Mouse (Mus musculus): Measurements from ENCODE around the gene Lyrm1. TPM values are rescaled to one million over a fixed set of nuclear protein-coding genes. Genes with fewer than 3 reads are reported as not detected.

The Lyrm1 gene
- total RNA-seq, 2 experiments from 2014 or later: 13.2 to 14.4 TPM

DNA sequence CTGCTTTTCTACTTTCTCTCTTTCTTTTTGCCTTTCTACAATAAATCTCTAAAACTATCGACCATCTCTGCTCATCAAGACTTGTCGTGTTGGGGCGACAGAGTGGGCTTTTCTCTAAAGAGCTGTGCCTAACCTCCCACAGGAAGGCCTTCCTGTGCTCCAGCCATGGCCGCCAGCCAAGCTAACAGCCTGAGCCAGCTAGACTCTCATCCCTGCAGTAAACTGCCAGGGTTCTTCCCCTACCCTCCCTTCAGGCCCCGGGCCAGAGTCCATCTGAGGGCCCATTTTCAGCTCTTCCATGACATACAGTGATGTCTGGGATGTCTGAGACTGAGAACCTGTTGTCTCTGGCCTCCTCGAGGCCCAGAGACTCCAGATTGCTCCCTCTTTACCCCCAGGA, 80.6 kb downstream of the Lyrm1 start:
- Histone ChIP-seq H3K4me3 (no peak overlapping the region), H3K27ac (no peak overlapping the region)
- TF ChIP-seq CTCF (IDR thresholded peaks at IDR 0.05): no peak
- intact Hi-C loops (cut with DNase I): no loop called here
- DNase-seq (ENCODE audit: extremely low spot score in 1 of 2, low spot score in 2 of 2): no peak

DNA sequence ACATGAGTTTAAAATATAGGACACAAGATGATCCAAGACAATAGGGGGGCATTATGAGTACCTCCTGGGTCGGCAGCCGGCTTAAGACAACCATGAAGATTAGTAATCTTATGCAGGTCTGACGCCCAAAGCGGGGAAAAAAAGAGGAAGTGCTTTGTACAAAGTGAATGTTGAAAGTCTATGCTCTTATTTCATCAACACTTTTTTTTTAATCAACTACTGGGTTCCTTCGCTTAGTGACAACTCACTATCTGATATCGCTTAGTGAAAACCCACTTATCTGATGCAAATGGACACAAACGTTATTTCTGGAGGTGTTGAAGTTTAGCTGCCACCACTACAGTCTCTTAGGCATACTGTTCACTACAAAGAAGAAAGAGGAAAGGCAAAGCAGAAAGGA, 81.9 kb downstream of the Lyrm1 start:
- Histone ChIP-seq H3K4me3 (no peak overlapping the region), H3K27ac (no peak overlapping the region)
- intact Hi-C loops (cut with DNase I): no loop called here
- TF ChIP-seq CTCF (IDR thresholded peaks at IDR 0.05): no peak
- DNase-seq (ENCODE audit: extremely low spot score in 1 of 2, low spot score in 2 of 2): no peak

DNA sequence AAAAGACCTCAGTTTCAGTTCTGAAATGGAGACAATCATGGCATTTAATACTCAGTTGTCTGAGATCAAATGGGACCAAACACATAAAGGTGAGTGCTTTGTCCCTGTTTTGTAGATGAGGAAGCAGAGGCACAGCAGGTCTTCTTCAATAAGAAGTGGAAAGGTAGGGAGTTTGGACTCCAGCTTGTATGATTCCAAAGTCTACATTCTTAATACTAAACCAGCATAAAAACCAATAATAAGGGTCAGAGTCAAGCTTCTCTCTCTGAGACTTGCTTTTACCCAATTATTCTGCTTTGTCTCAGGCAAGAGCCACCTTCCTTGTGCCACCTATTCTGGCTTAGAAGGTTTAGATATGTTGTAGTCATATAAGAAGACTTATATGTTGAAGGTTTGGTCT, 82.9 kb downstream of the Lyrm1 start:
- no peak for DNase-seq (ENCODE audit: extremely low spot score in 1 of 2, low spot score in 2 of 2)
- intact Hi-C loops (cut with DNase I): no loop called here
- Histone ChIP-seq H3K4me3 (no peak overlapping the region), H3K27ac (no peak overlapping the region)
- no peak for TF ChIP-seq CTCF (IDR thresholded peaks at IDR 0.05)

DNA sequence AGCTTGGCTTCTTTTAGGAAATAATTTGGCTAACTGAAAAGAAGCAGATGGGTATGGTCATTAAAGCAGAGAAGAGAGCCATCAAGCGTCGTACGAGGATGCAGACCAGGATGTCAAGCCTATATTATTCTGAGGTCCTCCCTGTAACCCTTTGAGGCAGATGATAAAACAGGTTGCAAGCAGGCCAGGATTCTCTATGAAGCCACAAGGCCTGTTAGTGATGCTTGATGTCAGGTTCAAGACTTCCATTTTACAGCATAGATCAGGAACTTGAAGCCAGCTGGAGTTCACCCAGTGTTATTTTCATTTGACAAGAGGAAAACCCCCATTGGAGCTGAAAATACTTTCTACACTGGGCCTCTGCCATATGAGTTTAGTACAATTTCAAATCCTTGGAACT, 84.5 kb downstream of the Lyrm1 start:
- H3K27ac ChIP-seq: no peak overlapping the region
- no peak for TF ChIP-seq CTCF (IDR thresholded peaks at IDR 0.05)
- H3K4me3 ChIP-seq: no peak overlapping the region
- intact Hi-C loops (cut with DNase I): no loop called here
- no peak for DNase-seq (ENCODE audit: extremely low spot score in 1 of 2, low spot score in 2 of 2)

DNA sequence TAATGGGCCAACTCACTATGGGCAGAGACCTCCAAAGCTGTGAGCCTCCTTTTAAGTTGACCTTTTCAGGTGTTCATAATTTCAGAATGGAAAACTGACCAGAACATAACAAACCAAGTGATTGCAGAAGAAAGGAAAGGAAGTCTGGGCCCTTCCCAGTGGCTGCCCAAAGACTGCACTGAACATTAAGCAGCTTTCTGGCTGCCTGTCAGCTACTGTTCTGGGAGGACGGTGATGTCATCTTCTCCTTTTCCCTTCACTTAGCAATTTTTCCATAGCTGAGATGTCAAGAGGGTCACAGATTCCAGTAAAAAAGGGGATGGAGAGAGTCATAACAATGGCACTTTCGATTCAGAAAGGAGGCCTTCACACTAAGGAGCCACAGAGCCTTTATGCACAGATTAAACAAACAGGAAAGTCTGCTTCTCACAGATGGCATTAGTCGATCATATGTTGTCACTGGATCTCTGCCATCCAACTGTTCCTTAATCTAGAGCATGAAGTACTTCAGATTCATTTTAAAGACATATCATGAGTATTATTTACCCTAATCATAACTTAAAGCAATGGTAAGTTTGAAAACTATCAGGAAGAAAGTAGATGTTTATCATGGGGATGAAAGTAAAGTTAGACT, 89.7 kb downstream of the Lyrm1 start:
- TF ChIP-seq CTCF (IDR thresholded peaks at IDR 0.05): no peak
- Histone ChIP-seq H3K27ac (no peak overlapping the region), H3K4me3 (no peak overlapping the region)
- no peak for DNase-seq (ENCODE audit: extremely low spot score in 1 of 2, low spot score in 2 of 2)
- intact Hi-C loops (cut with DNase I): no loop called here

DNA sequence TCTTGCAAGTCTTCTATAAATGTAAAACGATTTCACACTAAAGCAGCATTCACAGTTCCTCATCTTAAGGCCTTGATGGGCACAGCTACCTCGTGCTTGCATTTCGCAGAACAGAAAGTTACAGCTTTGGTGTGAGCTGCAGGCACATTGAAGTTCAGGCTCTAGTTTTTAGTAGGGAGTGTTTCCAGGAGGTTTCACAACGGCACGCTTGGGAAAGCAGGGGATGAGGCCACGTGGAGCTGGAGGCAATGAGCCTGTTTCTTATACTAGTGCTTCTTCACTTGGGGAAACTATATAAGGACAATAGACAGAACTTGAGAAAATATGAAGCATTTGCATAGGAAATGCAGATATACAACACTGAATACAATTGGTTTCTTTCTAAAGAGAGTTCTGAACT, 101.4 kb downstream of the Lyrm1 start:
- Histone ChIP-seq H3K4me3 (no peak overlapping the region), H3K27ac (no peak overlapping the region)
- intact Hi-C loops (cut with DNase I): no loop called here
- TF ChIP-seq CTCF (IDR thresholded peaks at IDR 0.05): no peak
- no peak for DNase-seq (ENCODE audit: extremely low spot score in 1 of 2, low spot score in 2 of 2)

Other genes starting within 250 kb of the Lyrm1 start
- gene Acsm4, start 205.8 kb upstream of the Lyrm1 start, total RNA-seq (2021): not detected
- gene Thumpd1, start 175.1 kb upstream of the Lyrm1 start, total RNA-seq (2021): 10 to 100 TPM; 43.0 to 44.6 TPM
- not detected for gene Acsm3, start 134.9 kb upstream of the Lyrm1 start, total RNA-seq (2021)
- gene Rexo5, start 101.9 kb upstream of the Lyrm1 start, total RNA-seq (2021): 1 to 10 TPM in 1 of 2 experiments, under 1 TPM in 1; 0.47 to 1.9 TPM
- gene Eri2, start 101.8 kb upstream of the Lyrm1 start, total RNA-seq (2021): 1 to 10 TPM; 8.2 to 8.8 TPM
- gene Dcun1d3, start 437 bp downstream of the Lyrm1 start, total RNA-seq (2021): 10 to 100 TPM; 33.4 to 35.4 TPM
- under 1 TPM; 0.09 to 0.26 TPM for gene Dnah3, start 199.4 kb downstream of the Lyrm1 start, total RNA-seq (2021)
- gene Tmem159, start 206.5 kb downstream of the Lyrm1 start, total RNA-seq (2021): 10 to 100 TPM; 11.2 to 13.4 TPM
- gene Zp2, start 249.4 kb downstream of the Lyrm1 start, total RNA-seq (2021): under 1 TPM; 0.26 to 0.29 TPM